Mouse (Mus musculus): ENCODE data around the gene Ttyh3.
A peak's percentile ranks its signal among the peaks of the same experiment; 100 is the strongest.
"Not testable (repeated sequence)": the region's sequence is repeated elsewhere in the genome, so short reads cannot be mapped to it uniquely, and the experiment has no call there.

Ttyh3 gene

GRCm38 (mm10) chr5:140648519-140649100, at the start of gene Ttyh3:
Gene Ttyh3, minus strand, starts transcription at chr5:140649031.
- DNase-seq (ENCODE audit: low read depth, low spot score), result peak; percentile 29

GRCm38 (mm10) chr5:140695987-140696386, 47.2 kb upstream of the Ttyh3 start:
- no peak for DNase-seq (ENCODE audit: low read depth, low spot score)

GRCm38 (mm10) chr5:140688434-140688833, 39.6 kb upstream of the Ttyh3 start:
- no peak for DNase-seq (ENCODE audit: low read depth, low spot score)

- DNase-seq (ENCODE audit: low read depth, low spot score), result peak; percentile 44
These were observed 35.7 kb upstream of the Ttyh3 start for GRCm38 (mm10) chr5:140684343-140685148.

- DNase-seq (ENCODE audit: low read depth, low spot score), result no peak
These were observed 33.3 kb upstream of the Ttyh3 start for GRCm38 (mm10) chr5:140682113-140682512.

- DNase-seq (ENCODE audit: low read depth, low spot score), result no peak
These were observed 32.1 kb upstream of the Ttyh3 start for GRCm38 (mm10) chr5:140680950-140681349.

GRCm38 (mm10) chr5:140680051-140680450, 31.2 kb upstream of the Ttyh3 start:
- no peak for DNase-seq (ENCODE audit: low read depth, low spot score)

- no peak for DNase-seq (ENCODE audit: low read depth, low spot score)
These were observed 28.3 kb upstream of the Ttyh3 start for GRCm38 (mm10) chr5:140677137-140677536.

GRCm38 (mm10) chr5:140675640-140676039, 26.8 kb upstream of the Ttyh3 start:
- DNase-seq (ENCODE audit: low read depth, low spot score), result no peak

- no peak for DNase-seq (ENCODE audit: low read depth, low spot score)
These were observed 26.2 kb upstream of the Ttyh3 start for GRCm38 (mm10) chr5:140675079-140675478.

GRCm38 (mm10) chr5:140674036-140674435, 25.2 kb upstream of the Ttyh3 start:
- DNase-seq (ENCODE audit: low read depth, low spot score), result no peak

- not testable (repeated sequence) for DNase-seq (ENCODE audit: low read depth, low spot score)
These were observed 23.8 kb upstream of the Ttyh3 start for GRCm38 (mm10) chr5:140672603-140673002.

GRCm38 (mm10) chr5:140672115-140672514, 23.3 kb upstream of the Ttyh3 start:
- no peak for DNase-seq (ENCODE audit: low read depth, low spot score)

GRCm38 (mm10) chr5:140663621-140664180, 14.9 kb upstream of the Ttyh3 start:
- DNase-seq (ENCODE audit: low read depth, low spot score), result peak; percentile 62

GRCm38 (mm10) chr5:140662741-140663592, 14.1 kb upstream of the Ttyh3 start:
- DNase-seq (ENCODE audit: low read depth, low spot score), result no peak

GRCm38 (mm10) chr5:140661875-140662643, 13.2 kb upstream of the Ttyh3 start:
- no peak for DNase-seq (ENCODE audit: low read depth, low spot score)

- no peak for DNase-seq (ENCODE audit: low read depth, low spot score)
These were observed 12.6 kb upstream of the Ttyh3 start for GRCm38 (mm10) chr5:140661427-140661826.

- DNase-seq (ENCODE audit: low read depth, low spot score), result no peak
These were observed 11.6 kb upstream of the Ttyh3 start for GRCm38 (mm10) chr5:140660398-140660797.

GRCm38 (mm10) chr5:140659607-140660272, 10.9 kb upstream of the Ttyh3 start:
- no peak for DNase-seq (ENCODE audit: low read depth, low spot score)

GRCm38 (mm10) chr5:140654096-140654845, 5.4 kb upstream of the Ttyh3 start:
- peak; percentile 34 for DNase-seq (ENCODE audit: low read depth, low spot score)

All from ES-CJ7 (cell line).